Mouse (Mus musculus): ENCODE results near the gene Maats1.

DNA sequence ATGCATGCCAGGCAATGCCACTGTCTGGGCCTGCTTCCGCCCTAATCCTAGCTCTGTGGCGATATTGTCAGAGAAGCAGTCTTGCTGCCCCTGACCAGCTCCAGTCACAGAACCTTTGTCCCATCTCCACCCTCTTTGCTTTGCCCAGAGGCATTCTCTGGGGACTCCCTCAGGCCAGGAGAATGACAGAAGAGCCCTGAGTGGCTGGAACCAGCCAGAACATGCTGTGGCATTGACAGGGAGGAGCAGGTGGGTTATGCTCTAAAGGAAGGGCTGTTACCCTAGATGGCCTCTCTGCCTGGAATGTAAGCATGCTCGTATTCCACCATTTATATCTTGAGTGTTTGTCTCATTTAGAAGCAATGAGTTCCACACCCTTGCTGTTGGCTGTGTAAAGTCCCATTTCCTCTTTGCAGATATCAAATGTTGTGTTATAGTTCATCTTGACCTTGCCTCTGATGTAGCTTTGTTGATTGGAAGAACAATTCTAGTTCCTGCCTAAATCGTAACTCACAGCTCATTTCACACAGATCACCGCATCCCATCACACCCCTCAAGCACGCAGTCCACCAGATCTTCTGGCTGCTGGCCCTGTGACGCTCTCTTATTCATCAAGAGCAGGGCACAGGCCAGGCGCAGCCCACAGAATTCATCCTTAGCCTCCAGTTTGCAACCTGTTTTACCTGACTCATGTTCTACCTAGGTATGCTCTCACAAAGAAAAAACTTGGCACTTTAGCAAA is 28.9 kb upstream of the Maats1 start:
- TF ChIP-seq CTCF (IDR thresholded peaks at IDR 0.05; ENCODE audit: extremely low read depth, insufficient read depth, low read length) (no peak), POLR2A (IDR thresholded peaks at IDR 0.05; ENCODE audit: extremely low read depth, insufficient read depth, low read length) (no peak)
